Mouse (Mus musculus) hindbrain, postnatal 0 days (tissue): ENCODE data around the gene Ret. TPM values are rescaled to one million over a fixed set of nuclear protein-coding genes. Genes with fewer than 3 reads are reported as not detected.
A peak's percentile ranks its signal among the peaks of the same experiment; 100 is the strongest.

Experiments
- ATAC-seq: fragments of 200-750 bp; cut with Nextera tagmentation; 2 replicates; pipeline ENCODE4 v1.8.0; 2017; ENCODE audit warnings: mild to moderate bottlenecking, moderate TSS enrichment, moderate library complexity
- DNase-seq: peaks from one replicate; pipeline ENCODE4 v3.0.0-alpha.2; 2015; ENCODE audit warnings: low spot score
- H3K27ac ChIP-seq: fragments of 300-500 bp; sonication (generic); 2 replicates; pipeline ENCODE4 v1.5.1; 2014; ENCODE audit warnings: mild to moderate bottlenecking
- H3K27me3 ChIP-seq: fragments of 300-500 bp; sonication (generic); 2 replicates; pipeline ENCODE4 v1.6.1; 2014; ENCODE audit warnings: low read length, mixed read lengths; ENCODE audit not compliant: insufficient read depth
- H3K36me3 ChIP-seq: fragments of 300-500 bp; sonication (generic); 2 replicates; pipeline ENCODE4 v1.6.1; 2014; ENCODE audit warnings: low read length, mixed read lengths; ENCODE audit not compliant: insufficient read depth
- H3K4me1 ChIP-seq: fragments of 300-500 bp; sonication (generic); 2 replicates; pipeline ENCODE4 v1.6.1; 2014; ENCODE audit warnings: antibody characterized with exemption, low read length, mixed read lengths; ENCODE audit not compliant: insufficient read depth
- H3K4me2 ChIP-seq: fragments of 300-500 bp; sonication (generic); 2 replicates; pipeline ENCODE4 v1.6.1; 2014; ENCODE audit warnings: low read depth, mild to moderate bottlenecking, low read length, moderate library complexity, mixed read lengths
- H3K4me3 ChIP-seq: fragments of 300-500 bp; sonication (generic); 2 replicates; pipeline ENCODE4 v1.5.1; 2014; ENCODE audit warnings: low read length
- H3K9ac ChIP-seq: fragments of 300-500 bp; sonication (generic); replicated peaks from 2 replicates; pipeline ENCODE4 v1.6.1; 2014; ENCODE audit warnings: mild to moderate bottlenecking, low read length, moderate library complexity, mixed read lengths
- H3K9me3 ChIP-seq: fragments of 300-500 bp; sonication (generic); 2 replicates; pipeline ENCODE4 v1.6.1; 2016; ENCODE audit warnings: low read length, mixed read lengths
- CTCF ChIP-seq: IDR thresholded peaks from 2 replicates; pipeline ENCODE4 v1.5.1; 2016; ENCODE audit warnings: antibody characterized with exemption, control low read depth, low read depth
- WGBS: fragments of 180-500 bp; shearing (Covaris S2); extraction: QIAGEN DNeasy Blood & Tissue Kit; methylation state at CpG from one replicate; pipeline ENCODE4 v1.1.7; 2014; 5-methylcytosine and 5-hydroxymethylcytosine counted together
- polyA plus RNA-seq: library from polyadenylated mRNA; unstranded; fragments of >200 nt; fragmentation: Nextera tagmentation; extraction: Ambion mirVana; gene quantifications from 2 replicates; pipeline ENCODE4 v1.2.1, GENCODE M21; 2015
- total RNA-seq: library from RNA; depleted of rRNA; stranded (reverse); fragments of >200 nt; gene quantifications from 2 replicates; pipeline ENCODE4 v1.2.3, GENCODE M21; 2014

The Ret gene
- total and polyA plus RNA-seq, 2 experiments from 2014 or later, result 15.6 to 58.5 TPM

DNA sequence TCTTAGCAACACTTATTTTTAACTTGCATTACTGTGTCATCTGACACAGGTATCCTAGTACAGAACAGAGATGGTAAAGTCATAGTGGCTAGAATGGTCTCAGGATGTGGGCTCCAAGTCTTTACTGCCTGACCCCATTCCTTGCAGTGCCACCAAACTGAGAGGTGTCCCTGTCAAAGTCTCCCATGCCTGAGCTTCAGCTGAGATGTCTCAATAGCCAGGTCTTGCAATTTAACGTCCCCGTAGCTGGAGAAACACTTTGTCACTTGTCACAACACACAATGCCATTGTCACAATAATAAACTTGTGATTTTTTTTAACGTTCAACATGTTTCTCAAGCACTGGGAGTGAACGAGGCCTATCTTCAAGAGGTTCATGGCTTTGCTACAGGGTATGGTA, 47.4 kb downstream of the Ret start:
- 68% methylated on average over 4 of the region's 4 CpGs for WGBS
- DNase-seq, result no peak

DNA sequence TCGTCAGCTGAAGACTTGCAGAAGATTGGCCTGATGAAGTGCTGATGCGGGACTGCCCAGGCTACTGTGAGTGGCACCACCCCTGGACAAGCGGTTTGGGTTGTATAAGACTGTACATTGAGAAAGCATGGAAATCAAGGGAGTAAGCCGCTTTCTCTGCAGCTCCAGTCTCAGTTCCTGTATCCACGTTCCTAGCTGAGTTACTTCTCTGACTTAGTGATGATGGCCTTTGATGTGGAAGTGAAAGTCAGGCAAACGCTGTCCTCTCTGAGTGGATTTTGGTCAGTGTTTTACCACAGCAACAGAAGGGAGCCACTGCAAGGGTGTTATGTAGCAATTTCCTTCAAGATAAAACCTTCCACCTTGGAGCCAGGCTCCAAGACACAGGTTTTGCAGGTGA, 56.6 kb downstream of the Ret start:
- H3K4me1 ChIP-seq, result no peaks in the 10 kb centered on the region
- no peaks in the 10 kb centered on the region for H3K27me3 ChIP-seq
- H3K27ac ChIP-seq, result no peak overlapping the region
- WGBS, result 87% methylated on average over 6 of the region's 6 CpGs
- no peak overlapping the region for H3K4me3 ChIP-seq
- no peak overlapping the region for H3K4me2 ChIP-seq
- H3K9me3 ChIP-seq, result no peaks in the 10 kb centered on the region
- ATAC-seq, result no peak
- H3K36me3 ChIP-seq, result no peaks in the 10 kb centered on the region
- no peak for TF ChIP-seq CTCF
- DNase-seq, result no peak
- no peak overlapping the region for H3K9ac ChIP-seq

More for the DNA sequence above, 47.4 kb downstream of the Ret start:
- H3K4me2 ChIP-seq, result no peak overlapping the region
- ATAC-seq, result no peak
- no peak overlapping the region for H3K9ac ChIP-seq
- no peak overlapping the region for H3K4me3 ChIP-seq
- no peak for TF ChIP-seq CTCF
- no peaks in the 10 kb centered on the region for H3K9me3 ChIP-seq
- no peak overlapping the region for H3K27ac ChIP-seq
- no peaks in the 10 kb centered on the region for H3K4me1 ChIP-seq
- no peaks in the 10 kb centered on the region for H3K36me3 ChIP-seq
- H3K27me3 ChIP-seq, result no peaks in the 10 kb centered on the region

DNA sequence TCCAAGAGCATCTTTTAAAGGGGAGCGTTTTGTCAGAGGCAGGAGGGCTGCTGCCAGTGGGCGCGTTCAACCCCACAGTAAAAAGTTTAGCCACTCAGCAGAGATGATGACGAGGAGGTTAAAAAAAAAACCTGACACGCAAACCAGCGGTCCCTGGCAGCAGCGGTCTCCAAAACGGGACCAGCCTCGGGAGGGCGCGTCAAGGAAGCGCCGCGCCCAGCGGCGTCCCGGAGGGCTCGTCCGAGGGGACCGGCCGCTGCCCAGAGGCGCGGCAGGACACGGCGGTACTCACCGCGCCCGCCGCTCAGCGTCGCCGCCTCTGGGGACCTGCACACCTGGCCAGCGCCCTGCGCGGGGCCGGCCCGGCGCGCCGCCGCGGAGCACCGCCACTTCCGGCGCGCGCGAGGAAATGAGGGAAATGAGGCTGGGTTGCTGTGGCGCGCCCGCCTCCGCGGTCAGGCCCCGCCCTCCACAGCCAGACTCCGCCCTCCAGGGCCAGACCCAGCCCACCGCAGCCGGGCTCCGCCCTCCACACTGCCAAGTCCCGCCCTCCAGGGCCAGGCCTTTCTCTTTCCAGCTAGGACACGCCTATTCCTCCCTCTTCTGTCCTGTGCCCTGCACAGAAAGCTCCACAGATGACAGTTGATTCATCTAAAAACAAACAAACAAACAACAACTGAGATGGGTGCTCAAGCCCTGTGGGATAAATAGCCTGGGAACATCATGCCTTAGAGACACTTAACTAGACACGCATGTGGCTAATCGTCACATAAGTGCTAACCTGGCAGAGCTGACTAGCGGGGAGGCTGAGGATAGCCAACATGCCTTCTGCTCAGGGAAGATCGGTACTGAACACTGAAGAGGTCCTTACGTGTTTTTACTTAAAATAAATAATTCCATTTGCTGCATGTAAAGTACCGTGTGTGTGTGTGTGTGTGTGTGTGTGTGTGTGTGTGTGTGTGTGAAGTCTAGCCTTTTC, 58.5 kb downstream of the Ret start, which contains the start of gene Csgalnact2:
Gene Csgalnact2, minus strand, starts transcription at position 410 of the 979 bp plus-strand sequence.
- Histone ChIP-seq H3K4me3 (peak within 1 kb of the TSS; percentile 92), H3K36me3 (no peaks in the 10 kb centered on the region), H3K27ac (peak within 1 kb of the TSS; percentile 84), H3K9me3 (no peaks in the 10 kb centered on the region), H3K4me2 (peak within 1 kb of the TSS; percentile 79), H3K27me3 (no peaks in the 10 kb centered on the region), H3K9ac (peak within 1 kb of the TSS; percentile 71), H3K4me1 (no peaks in the 10 kb centered on the region)
- TF ChIP-seq CTCF, result no peak
- WGBS, result 5% methylated on average over 64 of the region's 66 CpGs
- DNase-seq, result peak; percentile 93
- ATAC-seq, result peak; percentile 100

DNA sequence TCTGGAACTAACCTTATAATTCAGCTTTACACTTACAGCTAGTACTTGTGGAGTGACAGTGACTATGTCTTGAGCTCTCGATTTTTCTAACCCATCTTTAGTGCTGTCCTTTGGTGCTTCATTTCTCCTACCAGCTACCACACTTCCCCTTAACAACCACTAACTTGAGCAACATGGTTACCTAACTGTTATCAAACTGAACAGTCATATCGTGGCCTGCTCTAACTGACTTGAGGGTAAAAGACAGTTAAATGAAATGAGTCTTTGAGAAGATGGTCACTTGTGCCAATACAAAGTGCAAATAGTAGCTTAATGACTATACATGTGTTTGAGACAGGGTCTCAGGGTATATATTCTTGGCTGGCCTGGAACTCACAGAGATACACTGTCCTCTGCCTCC, 60.4 kb downstream of the Ret start:
- Histone ChIP-seq H3K9ac (no peak overlapping the region), H3K27me3 (no peaks in the 10 kb centered on the region), H3K4me2 (no peak overlapping the region), H3K27ac (no peak overlapping the region), H3K36me3 (no peaks in the 10 kb centered on the region), H3K4me1 (no peaks in the 10 kb centered on the region), H3K9me3 (no peaks in the 10 kb centered on the region), H3K4me3 (no peak overlapping the region)
- WGBS, result 77% methylated on average over 2 of the region's 2 CpGs
- DNase-seq, result no peak
- TF ChIP-seq CTCF, result no peak
- no peak for ATAC-seq

DNA sequence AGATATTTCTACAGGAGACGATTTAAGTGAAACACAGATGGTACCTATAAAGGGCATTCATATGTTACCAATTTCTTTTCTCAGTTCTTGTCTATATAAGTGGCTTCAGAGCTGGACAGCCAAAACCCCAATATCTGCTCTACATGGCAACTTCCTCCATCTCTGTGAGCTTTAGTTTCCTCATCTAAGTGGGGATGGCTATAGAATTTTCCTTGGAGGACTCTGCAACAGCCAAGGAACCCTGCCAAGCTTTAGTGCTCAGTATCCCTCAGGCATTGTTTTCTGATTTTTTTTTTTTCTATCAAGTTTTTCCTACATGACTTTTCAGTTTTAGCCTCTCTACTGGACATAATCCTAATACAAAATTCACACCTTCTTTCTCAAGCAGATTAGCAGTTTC, 63.1 kb downstream of the Ret start:
- H3K4me2 ChIP-seq, result no peak overlapping the region
- 87% methylated on average over 1 of the region's 1 CpGs for WGBS
- DNase-seq, result no peak
- no peak for TF ChIP-seq CTCF
- no peaks in the 10 kb centered on the region for H3K36me3 ChIP-seq
- ATAC-seq, result no peak
- H3K9ac ChIP-seq, result no peak overlapping the region
- H3K9me3 ChIP-seq, result no peaks in the 10 kb centered on the region
- H3K4me3 ChIP-seq, result no peak overlapping the region
- H3K27me3 ChIP-seq, result no peaks in the 10 kb centered on the region
- H3K4me1 ChIP-seq, result no peaks in the 10 kb centered on the region
- no peak overlapping the region for H3K27ac ChIP-seq

DNA sequence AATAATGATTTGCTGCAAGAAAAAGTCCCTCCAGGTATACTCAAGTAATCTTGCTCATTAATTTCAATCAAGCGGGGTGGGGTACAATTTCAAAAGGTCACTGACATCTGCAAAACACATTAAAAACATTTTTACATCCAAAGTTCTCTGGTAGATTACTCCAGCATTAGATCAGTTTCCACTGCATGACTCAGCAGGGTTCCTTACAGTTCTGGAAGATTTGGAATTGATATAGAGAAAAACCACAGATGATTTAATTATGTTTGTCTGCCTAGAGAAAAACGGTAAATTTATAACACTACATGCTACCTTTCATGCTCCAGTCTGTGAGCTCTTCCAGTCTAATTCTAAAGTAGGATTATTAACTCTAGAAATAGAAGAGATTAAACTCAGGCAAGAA, 67.5 kb downstream of the Ret start:
- no peak overlapping the region for H3K4me2 ChIP-seq
- H3K9me3 ChIP-seq, result no peaks in the 10 kb centered on the region
- no peaks in the 10 kb centered on the region for H3K27me3 ChIP-seq
- ATAC-seq (no peak), DNase-seq (no peak)
- no peak overlapping the region for H3K9ac ChIP-seq
- H3K27ac ChIP-seq, result no peak overlapping the region
- no peak overlapping the region for H3K4me3 ChIP-seq
- H3K4me1 ChIP-seq, result no peaks in the 10 kb centered on the region
- TF ChIP-seq CTCF, result no peak
- no peaks in the 10 kb centered on the region for H3K36me3 ChIP-seq
- 80% methylated on average over 2 of the region's 2 CpGs for WGBS
